Mouse (Mus musculus): ENCODE measurements at regions not wholly inside any gene's neighbourhood (a gene's known extent, or its start where the extent isn't known, plus 50 kb on each side); places are given as distances from the start of the nearest gene placed in this dataset.

GRCm38 (mm10) chr6:107386094-107386678 is 143.4 kb upstream of the Lrrn1 start:
- WGBS, result 76% methylated on average over 7 of the region's 7 CpGs
- Histone ChIP-seq H3K27me3 (ENCODE audit: control insufficient read depth, insufficient read depth, low read length) (no peaks in the 10 kb centered on the region), H3K27ac (ENCODE audit: insufficient read depth, low read length) (no peak overlapping the region), H3K4me1 (ENCODE audit: control insufficient read depth, insufficient read depth, low read length) (no peaks in the 10 kb centered on the region), H3K4me3 (replicated peaks; ENCODE audit: insufficient read depth, low read depth, low read length) (no peak overlapping the region)
- TF ChIP-seq CTCF (IDR thresholded peaks at IDR 0.05; ENCODE audit: borderline replicate concordance, insufficient read depth, low read depth, low read length), result no peak
- no peak for TF ChIP-seq POLR2A (IDR thresholded peaks at IDR 0.05; ENCODE audit: borderline replicate concordance, insufficient read depth, low read length)
- DNase-seq, result no peak

- Histone ChIP-seq H3K27ac (ENCODE audit: insufficient read depth, low read length) (no peak overlapping the region), H3K4me3 (replicated peaks; ENCODE audit: insufficient read depth, low read depth, low read length) (no peak overlapping the region), H3K4me1 (ENCODE audit: control insufficient read depth, insufficient read depth, low read length) (peaks cover 8% of the 10 kb centered on the region), H3K27me3 (ENCODE audit: control insufficient read depth, insufficient read depth, low read length) (no peaks in the 10 kb centered on the region)
- DNase-seq, result no peak
- TF ChIP-seq POLR2A (IDR thresholded peaks at IDR 0.05; ENCODE audit: borderline replicate concordance, insufficient read depth, low read length), result no peak
- no peak for TF ChIP-seq CTCF (IDR thresholded peaks at IDR 0.05; ENCODE audit: borderline replicate concordance, insufficient read depth, low read depth, low read length)
- 44% methylated on average over 3 of the region's 3 CpGs for WGBS
Observed at GRCm38 (mm10) chr6:107389892-107390291, 139.7 kb upstream of the Lrrn1 start.

GRCm38 (mm10) chr6:107394611-107395010 is 135.0 kb upstream of the Lrrn1 start:
- Histone ChIP-seq H3K4me3 (replicated peaks; ENCODE audit: insufficient read depth, low read depth, low read length) (no peak overlapping the region), H3K27ac (ENCODE audit: insufficient read depth, low read length) (no peak overlapping the region), H3K27me3 (ENCODE audit: control insufficient read depth, insufficient read depth, low read length) (no peaks in the 10 kb centered on the region), H3K4me1 (ENCODE audit: control insufficient read depth, insufficient read depth, low read length) (peaks cover 8% of the 10 kb centered on the region)
- TF ChIP-seq POLR2A (IDR thresholded peaks at IDR 0.05; ENCODE audit: borderline replicate concordance, insufficient read depth, low read length) (no peak), CTCF (IDR thresholded peaks at IDR 0.05; ENCODE audit: borderline replicate concordance, insufficient read depth, low read depth, low read length) (no peak)
- WGBS, result 21% methylated on average over 2 of the region's 2 CpGs
- peak; percentile 29 to 65 for DNase-seq

DNA sequence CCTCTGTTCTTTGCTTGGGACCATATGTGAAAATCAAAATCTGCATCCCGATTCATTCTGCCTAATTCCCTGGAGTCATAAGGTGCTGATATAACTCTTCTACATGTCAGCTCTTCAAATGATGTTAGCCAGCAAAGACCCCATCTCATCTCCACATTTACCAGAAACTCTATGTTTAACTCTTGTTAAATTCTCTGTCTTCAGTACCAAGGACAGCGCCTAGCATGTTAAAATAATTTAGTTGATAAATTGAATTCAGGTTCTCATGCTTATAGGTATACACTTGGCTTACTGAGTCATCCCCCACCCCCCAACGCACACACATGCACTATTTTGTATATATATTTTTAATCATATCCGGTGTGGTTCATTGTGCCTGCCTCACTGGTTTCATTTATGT is 113.8 kb upstream of the Lrrn1 start:
- H3K27ac ChIP-seq (ENCODE audit: insufficient read depth, low read length), result no peak overlapping the region
- TF ChIP-seq CTCF (IDR thresholded peaks at IDR 0.05; ENCODE audit: borderline replicate concordance, insufficient read depth, low read depth, low read length) (no peak), POLR2A (IDR thresholded peaks at IDR 0.05; ENCODE audit: borderline replicate concordance, insufficient read depth, low read length) (no peak)
- H3K4me1 ChIP-seq (ENCODE audit: control insufficient read depth, insufficient read depth, low read length), result no peaks in the 10 kb centered on the region
- DNase-seq, result no peak
- WGBS, result 85% methylated on average over 4 of the region's 4 CpGs
- no peak overlapping the region for H3K4me3 ChIP-seq (replicated peaks; ENCODE audit: insufficient read depth, low read depth, low read length)
- no peaks in the 10 kb centered on the region for H3K27me3 ChIP-seq (ENCODE audit: control insufficient read depth, insufficient read depth, low read length)

GRCm38 (mm10) chr6:107422091-107422490 is 107.5 kb upstream of the Lrrn1 start:
- TF ChIP-seq CTCF (IDR thresholded peaks at IDR 0.05; ENCODE audit: borderline replicate concordance, insufficient read depth, low read depth, low read length) (no peak), POLR2A (IDR thresholded peaks at IDR 0.05; ENCODE audit: borderline replicate concordance, insufficient read depth, low read length) (no peak)
- no peaks in the 10 kb centered on the region for H3K27me3 ChIP-seq (ENCODE audit: control insufficient read depth, insufficient read depth, low read length)
- WGBS, result 13% methylated on average over 3 of the region's 3 CpGs
- H3K27ac ChIP-seq (ENCODE audit: insufficient read depth, low read length), result no peak overlapping the region
- peak; percentile 14 to 60 for DNase-seq
- no peaks in the 10 kb centered on the region; the same call in 1 of the 2 replicates for H3K4me1 ChIP-seq (ENCODE audit: control insufficient read depth, insufficient read depth, low read length)
- H3K4me3 ChIP-seq (replicated peaks; ENCODE audit: insufficient read depth, low read depth, low read length), result no peak overlapping the region

DNA sequence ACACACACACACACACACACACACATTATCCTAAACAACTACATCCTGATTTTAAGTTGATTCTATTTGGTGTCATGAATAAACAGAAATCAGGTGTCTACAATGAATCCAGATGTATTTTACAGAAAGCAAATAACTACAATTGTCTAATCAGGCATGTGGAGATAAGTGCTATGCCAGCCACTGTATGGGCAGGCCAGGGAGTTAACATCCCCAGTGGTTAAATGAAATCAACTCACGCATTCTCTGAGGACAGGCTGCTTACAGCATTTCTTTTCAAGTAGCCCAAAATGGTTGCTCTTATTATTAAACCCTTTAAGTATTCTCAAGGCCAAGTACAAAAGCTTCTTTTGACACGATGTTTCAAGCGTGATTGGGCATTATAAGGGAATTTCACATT is 103.0 kb upstream of the Lrrn1 start:
- H3K27ac ChIP-seq (ENCODE audit: insufficient read depth, low read length), result no peak overlapping the region
- H3K4me1 ChIP-seq (ENCODE audit: control insufficient read depth, insufficient read depth, low read length), result no peaks in the 10 kb centered on the region; the same call in 1 of the 2 replicates
- no peaks in the 10 kb centered on the region for H3K27me3 ChIP-seq (ENCODE audit: control insufficient read depth, insufficient read depth, low read length)
- DNase-seq, result no peak
- WGBS, result 90% methylated on average over 3 of the region's 3 CpGs
- TF ChIP-seq CTCF (IDR thresholded peaks at IDR 0.05; ENCODE audit: borderline replicate concordance, insufficient read depth, low read depth, low read length) (no peak), POLR2A (IDR thresholded peaks at IDR 0.05; ENCODE audit: borderline replicate concordance, insufficient read depth, low read length) (no peak)
- no peak overlapping the region for H3K4me3 ChIP-seq (replicated peaks; ENCODE audit: insufficient read depth, low read depth, low read length)

DNA sequence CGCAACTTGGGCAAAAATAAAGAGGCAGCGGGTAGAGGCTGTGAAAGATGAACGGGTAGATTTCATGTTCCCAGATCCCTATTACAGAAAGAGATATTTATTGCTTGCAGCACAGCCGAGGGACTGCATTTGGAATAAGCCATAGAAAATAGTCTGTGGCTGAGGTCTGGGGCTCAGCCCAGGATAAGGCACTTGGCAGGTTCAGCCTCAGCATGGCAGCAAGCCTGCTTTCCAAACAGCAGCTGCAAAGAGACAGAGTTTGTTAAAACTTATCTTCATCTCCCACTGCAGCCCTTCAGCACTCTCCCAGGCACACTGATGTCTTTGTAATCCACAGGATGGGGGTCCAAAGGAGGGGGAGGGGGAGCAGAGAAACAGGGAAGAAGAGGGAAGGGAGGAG is 98.5 kb upstream of the Lrrn1 start:
- WGBS, result 46% methylated on average over 4 of the region's 4 CpGs
- no peak for DNase-seq
- H3K4me1 ChIP-seq (ENCODE audit: control insufficient read depth, insufficient read depth, low read length), result no peaks in the 10 kb centered on the region
- H3K27me3 ChIP-seq (ENCODE audit: control insufficient read depth, insufficient read depth, low read length), result no peaks in the 10 kb centered on the region
- no peak overlapping the region for H3K4me3 ChIP-seq (replicated peaks; ENCODE audit: insufficient read depth, low read depth, low read length)
- TF ChIP-seq CTCF (IDR thresholded peaks at IDR 0.05; ENCODE audit: borderline replicate concordance, insufficient read depth, low read depth, low read length), result no peak
- no peak for TF ChIP-seq POLR2A (IDR thresholded peaks at IDR 0.05; ENCODE audit: borderline replicate concordance, insufficient read depth, low read length)
- no peak overlapping the region for H3K27ac ChIP-seq (ENCODE audit: insufficient read depth, low read length)

DNA sequence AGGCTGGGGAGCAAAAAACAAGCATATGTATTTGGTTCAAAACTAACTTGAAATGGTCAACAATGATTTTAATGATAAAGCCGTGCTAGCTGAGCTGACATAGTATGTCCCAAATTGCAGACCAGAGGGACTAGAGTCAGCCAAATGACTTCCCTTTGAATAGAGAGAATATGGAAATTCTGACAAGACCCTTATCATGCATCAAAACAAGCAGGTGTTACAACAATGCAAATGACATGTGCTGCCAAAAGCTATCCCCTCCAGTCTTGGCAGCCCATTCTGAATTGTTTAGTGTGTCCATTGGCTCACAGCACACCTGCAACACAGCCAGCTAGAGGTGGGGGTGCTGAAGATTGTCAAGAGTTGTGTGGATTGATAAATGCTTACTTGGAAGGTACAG is 87.5 kb upstream of the Lrrn1 start:
- 78% methylated on average over 1 of the region's 1 CpGs for WGBS
- Histone ChIP-seq H3K4me1 (ENCODE audit: control insufficient read depth, insufficient read depth, low read length) (peaks cover 8% of the 10 kb centered on the region; the same call in 1 of the 2 replicates), H3K27me3 (ENCODE audit: control insufficient read depth, insufficient read depth, low read length) (no peaks in the 10 kb centered on the region), H3K4me3 (replicated peaks; ENCODE audit: insufficient read depth, low read depth, low read length) (no peak overlapping the region), H3K27ac (ENCODE audit: insufficient read depth, low read length) (no peak overlapping the region)
- DNase-seq, result no peak
- TF ChIP-seq POLR2A (IDR thresholded peaks at IDR 0.05; ENCODE audit: borderline replicate concordance, insufficient read depth, low read length) (no peak), CTCF (IDR thresholded peaks at IDR 0.05; ENCODE audit: borderline replicate concordance, insufficient read depth, low read depth, low read length) (no peak)
